Mouse (Mus musculus) layer of hippocampus, adult 11-12 months (tissue): ENCODE data around the gene Lima1.
"Not testable (repeated sequence)": the region's sequence is repeated elsewhere in the genome, so short reads cannot be mapped to it uniquely, and the experiment has no call there.

ENCODE experiments used
- DNase-seq: peaks from one replicate; pipeline ENCODE4 v3.0.0; 2022; ENCODE audit warnings: low spot score

The Lima1 gene

DNA sequence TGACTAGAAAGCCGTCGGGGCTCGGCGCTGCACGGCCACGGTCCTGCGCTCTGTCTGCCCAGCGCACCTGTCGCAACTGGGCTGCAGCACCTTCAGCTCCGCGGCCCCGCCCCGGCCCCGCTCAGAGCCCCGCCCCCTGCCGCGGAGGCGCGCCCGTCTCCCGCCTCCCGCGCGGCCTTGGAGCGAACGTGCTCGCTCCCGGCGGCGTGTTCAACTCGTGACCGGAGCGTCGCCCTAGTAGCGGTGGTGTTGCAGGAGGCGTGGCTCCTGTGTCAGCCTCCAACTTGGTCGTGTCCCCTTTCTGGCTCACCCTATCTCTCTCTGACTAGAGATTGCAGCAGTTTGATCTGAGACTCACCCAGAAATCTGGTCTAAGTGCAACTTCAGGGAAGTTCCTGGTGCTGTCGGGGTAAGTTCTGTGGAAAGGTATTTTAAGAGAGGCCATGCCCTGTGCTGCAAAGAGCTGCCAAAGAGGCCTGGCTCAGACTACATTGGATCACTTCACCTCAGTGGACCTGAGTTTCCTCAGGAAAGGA is at the start of gene Lima1:
Lima1 (minus strand) TSS at position 123 of the 536 bp plus-strand sequence.
- peak; percentile 76 for DNase-seq

- no peak for DNase-seq
Measured at GRCm38 (mm10) chr15:99919601-99920158, 44.4 kb upstream of the Lima1 start.

DNA sequence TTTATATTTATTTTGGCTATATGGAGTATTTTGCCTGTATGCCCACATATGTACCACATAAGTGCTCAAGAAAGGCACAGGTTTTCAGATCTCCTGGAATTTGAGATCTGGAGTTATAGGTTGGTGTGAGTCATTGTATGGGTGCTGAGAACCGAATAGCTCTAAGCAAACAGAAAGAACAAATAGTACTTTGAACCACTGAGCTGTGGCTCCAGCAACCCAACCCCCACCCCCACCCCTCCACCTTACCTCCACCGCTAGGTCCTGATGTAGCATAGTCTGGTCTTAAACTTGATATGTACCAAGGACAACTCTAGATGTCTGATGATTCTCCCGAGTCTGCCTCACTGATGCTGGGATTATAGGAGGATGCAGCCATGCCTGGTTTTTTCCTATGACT is 42.0 kb upstream of the Lima1 start:
- no peak for DNase-seq

DNA sequence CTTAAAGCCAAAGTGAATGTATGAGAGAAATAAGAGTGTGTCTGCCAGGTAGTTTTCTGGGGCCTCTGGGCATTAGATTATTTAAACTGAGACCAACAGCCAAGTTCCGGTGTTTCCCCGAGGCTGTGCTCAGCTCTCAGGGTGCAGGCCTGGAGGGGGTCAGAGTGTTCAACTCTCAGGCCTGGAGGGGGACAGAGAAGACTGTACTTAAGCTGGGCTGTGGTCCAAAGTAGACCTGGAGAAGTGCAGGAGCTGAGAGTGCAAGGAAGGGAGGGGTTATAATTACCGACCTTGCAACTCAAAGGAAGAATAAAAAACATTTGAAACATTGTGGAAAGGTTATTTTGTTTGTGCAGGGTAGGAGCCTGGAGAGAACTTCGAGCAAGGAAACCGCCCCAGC is 39.4 kb upstream of the Lima1 start:
- DNase-seq, result no peak

GRCm38 (mm10) chr15:99911785-99912184 is 36.5 kb upstream of the Lima1 start:
- no peak for DNase-seq

DNA sequence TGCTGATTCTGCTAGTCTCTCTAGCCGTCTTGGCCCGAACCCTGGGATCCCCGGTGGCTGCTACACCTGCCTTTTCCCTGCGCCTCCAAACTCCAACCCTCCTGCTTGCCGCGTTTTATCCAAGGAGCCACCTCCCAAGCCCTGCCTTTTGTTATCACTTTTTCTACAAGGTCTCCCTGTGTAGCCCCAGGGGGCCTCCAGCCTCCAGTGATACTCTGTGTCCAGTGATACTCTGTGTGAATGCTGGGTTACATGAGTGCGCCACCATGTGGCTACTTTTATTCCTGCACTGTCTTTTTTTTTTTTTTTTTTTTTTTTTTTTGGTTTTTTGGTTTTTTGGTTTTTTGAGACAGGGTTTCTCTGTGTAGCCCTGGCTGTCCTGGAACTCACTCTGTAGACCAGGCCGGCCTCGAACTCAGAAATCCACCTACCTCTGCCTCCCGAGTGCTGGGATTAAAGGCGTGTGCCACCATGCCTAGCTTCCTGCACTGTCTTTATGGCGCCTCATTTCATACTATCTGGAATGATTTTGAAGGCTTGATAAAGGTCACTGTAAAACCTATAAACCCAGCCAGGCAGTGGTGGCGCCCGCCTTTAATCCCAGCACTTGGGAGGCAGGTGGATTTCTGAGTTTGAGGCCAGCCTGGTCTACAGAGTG is 34.2 kb upstream of the Lima1 start:
- peak; percentile 8 for DNase-seq

DNA sequence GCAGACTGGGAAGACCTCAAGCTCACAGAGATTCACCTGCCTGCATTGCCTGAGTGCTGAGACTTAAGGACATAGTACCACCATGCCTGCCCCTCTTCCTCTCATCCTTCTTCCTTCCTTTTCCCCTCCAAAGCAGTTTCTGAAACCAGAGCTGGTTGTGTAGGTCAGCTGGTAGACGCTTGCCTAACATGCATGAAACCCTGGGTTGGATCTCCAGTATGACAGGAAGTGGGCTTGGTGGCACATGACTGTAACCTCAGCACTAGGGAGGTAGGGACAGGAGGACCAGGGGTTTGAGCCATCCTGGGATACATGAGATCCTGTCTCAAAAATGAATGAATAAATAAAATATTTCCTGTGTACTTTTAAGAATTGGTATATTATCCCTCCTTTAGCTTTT is 32.3 kb upstream of the Lima1 start:
- DNase-seq, result no peak

GRCm38 (mm10) chr15:99907041-99907440 is 31.8 kb upstream of the Lima1 start:
- DNase-seq, result no peak

- DNase-seq, result no peak
Measured at GRCm38 (mm10) chr15:99904841-99905240, 29.6 kb upstream of the Lima1 start.

GRCm38 (mm10) chr15:99904333-99904732 is 29.1 kb upstream of the Lima1 start:
- DNase-seq, result peak; percentile 61

DNA sequence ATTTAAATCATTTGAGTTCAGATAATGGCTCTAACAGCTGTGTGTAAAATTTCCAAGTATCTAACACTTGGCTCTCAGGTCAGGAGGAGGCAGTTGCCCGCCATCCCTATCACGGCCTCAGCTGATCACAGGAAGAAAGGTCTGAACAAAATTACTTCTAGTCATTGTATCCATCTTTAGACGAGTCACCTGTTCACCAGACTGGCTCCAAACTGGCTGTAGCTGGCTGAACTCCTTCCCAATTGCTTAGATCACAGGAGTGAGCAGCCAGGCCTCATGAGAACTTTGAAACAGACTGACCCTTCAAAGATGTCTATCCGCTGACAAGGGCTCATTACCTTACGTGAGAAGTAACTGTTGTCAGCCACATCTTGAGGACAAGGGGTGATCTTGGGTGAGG is 28.0 kb upstream of the Lima1 start:
- DNase-seq, result no peak

DNA sequence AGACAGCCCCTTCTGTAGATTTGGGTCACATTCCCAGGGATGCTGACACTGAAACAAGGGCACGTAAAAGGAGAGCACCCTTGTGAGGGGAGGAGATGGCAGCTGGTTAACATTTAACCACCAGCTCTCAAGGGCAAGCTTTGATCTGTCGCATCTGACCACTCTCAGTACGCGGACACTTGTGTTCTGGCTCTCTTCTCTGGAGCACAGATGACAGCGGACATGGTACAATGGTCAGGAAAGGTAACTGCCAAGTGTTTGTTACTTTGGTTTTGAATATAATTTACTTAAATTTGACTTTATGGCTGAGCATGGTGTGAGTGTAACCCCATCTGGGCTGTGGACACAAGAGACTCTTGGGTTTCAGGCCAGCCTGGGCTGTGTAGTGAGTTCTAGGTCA is 27.5 kb upstream of the Lima1 start:
- no peak for DNase-seq

GRCm38 (mm10) chr15:99896621-99897020 is 21.4 kb upstream of the Lima1 start:
- DNase-seq, result no peak

- DNase-seq, result no peak
Measured at GRCm38 (mm10) chr15:99891355-99891754, 16.1 kb upstream of the Lima1 start.

- DNase-seq, result no peak
Measured at GRCm38 (mm10) chr15:99890412-99891236, 15.4 kb upstream of the Lima1 start.

- DNase-seq, result no peak
Measured at GRCm38 (mm10) chr15:99889275-99889874, 14.1 kb upstream of the Lima1 start.

GRCm38 (mm10) chr15:99887130-99887529 is 11.9 kb upstream of the Lima1 start:
- not testable (repeated sequence) for DNase-seq

DNA sequence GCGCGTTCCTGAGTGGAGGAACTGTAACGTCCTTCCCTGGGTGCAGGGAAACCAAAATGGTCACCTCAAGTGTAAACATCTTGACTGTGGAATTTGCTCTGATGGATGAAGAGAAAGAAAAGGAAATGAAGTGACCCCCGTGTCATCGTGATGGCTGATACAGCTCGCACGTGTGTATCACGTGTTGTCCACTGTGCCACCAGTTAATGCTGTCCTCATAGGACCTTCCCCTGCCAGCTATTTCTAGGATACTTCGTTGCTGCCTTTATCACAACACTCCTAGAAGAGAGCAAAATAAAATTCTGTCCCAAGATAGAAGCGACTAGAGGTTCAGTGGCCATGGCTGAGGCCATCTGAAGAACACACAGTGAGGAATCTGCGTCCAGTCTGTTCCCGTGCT is 8.8 kb upstream of the Lima1 start:
- DNase-seq, result no peak

DNA sequence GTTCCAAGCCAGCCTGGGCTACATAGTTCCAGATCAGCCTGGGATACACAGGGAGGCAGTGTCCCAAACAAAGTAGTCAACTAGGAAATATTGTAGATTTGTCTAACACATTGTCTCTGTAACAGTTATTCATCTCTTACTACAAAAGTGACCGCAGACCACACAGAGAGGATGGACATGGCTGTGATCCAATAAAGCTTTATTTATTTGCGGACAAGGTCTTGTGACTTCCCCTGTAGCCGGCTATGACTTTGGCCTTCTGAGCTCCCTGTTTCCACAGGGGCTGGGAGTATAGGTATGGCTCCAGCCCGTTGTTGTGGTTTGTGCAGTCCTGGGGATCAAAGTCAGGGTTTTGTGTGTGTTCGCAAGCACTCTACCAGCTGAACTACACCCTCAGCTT is 3.3 kb upstream of the Lima1 start:
- DNase-seq, result no peak

DNA sequence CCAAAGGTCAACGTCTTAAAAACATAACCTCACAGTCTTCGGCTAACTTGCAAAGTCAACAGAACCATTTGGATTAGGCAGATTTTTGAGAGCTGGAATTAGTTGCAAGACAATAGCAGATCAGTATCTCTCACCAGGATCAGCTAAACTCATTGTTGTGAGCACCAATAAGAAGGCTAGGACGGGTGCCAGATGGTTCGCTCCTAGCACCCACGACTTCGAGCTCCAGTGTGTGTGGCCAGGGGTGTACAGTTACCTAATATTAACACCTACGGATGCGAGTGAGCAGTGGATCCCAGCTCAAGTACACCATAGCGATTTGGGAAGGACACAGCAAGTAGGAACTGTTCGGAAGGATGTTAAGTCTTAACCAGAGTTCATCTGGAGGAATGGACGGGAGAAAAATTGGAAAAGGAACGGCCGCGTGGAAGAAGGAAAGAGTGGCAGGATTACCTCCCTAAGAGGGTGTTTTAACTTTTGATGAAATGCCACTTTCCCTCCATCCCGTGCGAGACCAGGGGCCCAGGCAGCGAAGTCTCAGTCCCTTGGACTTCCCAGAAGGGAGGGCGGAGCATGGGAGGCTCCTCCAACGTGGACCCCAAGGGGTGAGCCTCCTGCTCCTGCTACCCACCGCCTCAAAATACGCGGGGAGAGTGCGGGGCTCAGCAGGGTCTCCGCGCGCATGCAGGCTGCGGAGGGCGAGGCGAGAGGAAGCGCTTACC is 483 bp downstream of the Lima1 start:
- DNase-seq, result peak; percentile 22

DNA sequence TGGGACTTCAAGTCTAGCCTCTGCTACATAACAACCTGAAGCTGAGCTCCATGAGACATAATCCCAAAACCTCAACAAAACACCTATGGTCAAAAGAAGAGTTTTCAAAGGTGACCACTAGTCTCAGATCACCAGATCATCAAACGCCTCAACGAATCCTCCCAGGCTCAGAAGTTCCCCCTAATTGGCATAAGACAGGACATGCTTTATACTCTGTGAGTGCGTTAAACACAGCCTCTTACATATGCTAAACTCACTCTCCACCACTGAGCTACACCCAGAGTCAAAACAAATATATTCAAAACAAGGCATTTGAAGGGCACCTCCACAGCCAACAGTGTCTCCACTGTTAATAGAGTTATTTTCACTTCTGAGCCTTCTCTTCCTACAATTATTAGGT is 2.7 kb downstream of the Lima1 start:
- DNase-seq, result no peak

GRCm38 (mm10) chr15:99867654-99868053 is 7.6 kb downstream of the Lima1 start:
- no peak for DNase-seq
